ENCODE assay signal across 12 mouse cellular contexts in genomic region chr3:21891819-21892480, GRCm38 (mm10).
DNase-seq lines count a peak whose midpoint lies in the region; ATAC-seq and TF ChIP-seq lines count a peak whose summit lies in the region.
"Had no signal": no experiment of that assay in that cellular context is flagged by ENCODE, and none has a peak within 500 bp of the region (broad histone marks: within the 10 kb centered on the region; RNA-seq: fewer than 3 reads in every experiment).

No protein-coding gene starts in this region.

- no peak for TF ChIP-seq CTCF in lung, embryonic 14.5 days (IDR thresholded peaks at IDR 0.05; ENCODE audit: low read depth)

- DNase-seq in lung, embryonic 14.5 days, result peak; percentile 26
- DNase-seq in lung, postnatal 10 days, result no peak
- DNase-seq in forebrain, embryonic 14.5 days (ENCODE audit: low spot score), result peak; percentile 65
- DNase-seq in c-Kit-positive CD71-positive TER-119-positive erythroid progenitor cells, embryonic 14.5 days (ENCODE audit: low spot score), result no peak
- DNase-seq in cerebellum, adult 9-10 months, result no peak
- DNase-seq in left cerebral cortex, postnatal 14 days (ENCODE audit: low spot score in 2 of 2), result no peak
- no peak for DNase-seq in lung, adult 18-20 months
- DNase-seq: gastrocnemius, postnatal 14 days; kidney, adult 18-20 months had no signal

- H3K9me3 ChIP-seq in lung, embryonic 14.5 days (ENCODE audit: low read depth, low read length), result no peaks in the 10 kb centered on the region
- H3K9me3 ChIP-seq in forebrain, embryonic 14.5 days (replicated peaks; ENCODE audit: control insufficient read depth, low read length), result no peaks in the 10 kb centered on the region
- no peaks in the 10 kb centered on the region for H3K9me3 ChIP-seq in midbrain, embryonic 12.5 days
- H3K9me3 ChIP-seq: embryonic facial prominence, embryonic 12.5 days; liver, embryonic 12.5 days had no signal

- WGBS in lung, embryonic 14.5 days, result 42% methylated on average over 7 of the region's 7 CpGs
- 5% methylated on average over 7 of the region's 7 CpGs for WGBS in forebrain, embryonic 14.5 days
- 8% methylated on average over 7 of the region's 7 CpGs for WGBS in midbrain, embryonic 12.5 days

- H3K9ac ChIP-seq in lung, embryonic 14.5 days, result no peak overlapping the region
- H3K9ac ChIP-seq in forebrain, embryonic 14.5 days (ENCODE audit: low read length), result no peak overlapping the region
- H3K9ac ChIP-seq in midbrain, embryonic 12.5 days (replicated peaks), result no peak overlapping the region
- H3K9ac ChIP-seq: embryonic facial prominence, embryonic 12.5 days; liver, embryonic 12.5 days had no signal

- intact Hi-C loops in left cerebral cortex, postnatal 14 days (cut with DNase I), result no loop called here

- H3K4me3 ChIP-seq in lung, embryonic 14.5 days (ENCODE audit: low read depth, low read length), result no peak overlapping the region
- no peak overlapping the region for H3K4me3 ChIP-seq in forebrain, embryonic 14.5 days (ENCODE audit: low read depth, low read length)
- H3K4me3 ChIP-seq in midbrain, embryonic 12.5 days, result no peak overlapping the region
- H3K4me3 ChIP-seq: embryonic facial prominence, embryonic 12.5 days; liver, embryonic 12.5 days had no signal

- no peaks in the 10 kb centered on the region for H3K4me1 ChIP-seq in lung, embryonic 14.5 days (ENCODE audit: insufficient read depth)
- H3K4me1 ChIP-seq in forebrain, embryonic 14.5 days (ENCODE audit: control insufficient read depth, insufficient read depth, low read length), result peaks cover 6% of the 10 kb centered on the region; the same call in 1 of the 2 replicates
- peaks cover 12% of the 10 kb centered on the region for H3K4me1 ChIP-seq in midbrain, embryonic 12.5 days
- H3K4me1 ChIP-seq: liver, embryonic 12.5 days had no signal

- no peak for ATAC-seq in lung, embryonic 14.5 days (ENCODE audit: insufficient read depth)
- ATAC-seq in forebrain, embryonic 14.5 days, result peak; percentile 52; the same call in 1 of the 2 replicates
- ATAC-seq in midbrain, embryonic 12.5 days (ENCODE audit: low FRiP score, low read depth), result peak; percentile 86
- ATAC-seq: liver, embryonic 12.5 days had no signal

- H3K4me2 ChIP-seq in lung, embryonic 14.5 days, result no peak overlapping the region
- no peak overlapping the region for H3K4me2 ChIP-seq in forebrain, embryonic 14.5 days (ENCODE audit: low read length)
- peak overlapping the region; percentile 23 for H3K4me2 ChIP-seq in midbrain, embryonic 12.5 days (replicated peaks)
- H3K4me2 ChIP-seq: embryonic facial prominence, embryonic 12.5 days; liver, embryonic 12.5 days had no signal

- H3K36me3 ChIP-seq in lung, embryonic 14.5 days (ENCODE audit: insufficient read depth), result no peaks in the 10 kb centered on the region
- H3K36me3 ChIP-seq in forebrain, embryonic 14.5 days (ENCODE audit: control insufficient read depth, insufficient read depth, low read length), result no peaks in the 10 kb centered on the region
- no peaks in the 10 kb centered on the region for H3K36me3 ChIP-seq in midbrain, embryonic 12.5 days
- H3K36me3 ChIP-seq: embryonic facial prominence, embryonic 12.5 days; liver, embryonic 12.5 days had no signal

- H3K27ac ChIP-seq in lung, embryonic 14.5 days (ENCODE audit: low read depth), result no peak overlapping the region
- H3K27ac ChIP-seq in forebrain, embryonic 14.5 days (ENCODE audit: low read depth, low read length), result peak overlapping the region; percentile 59; the same call in 1 of the 2 replicates
- H3K27ac ChIP-seq in midbrain, embryonic 12.5 days (replicated peaks), result peak overlapping the region; percentile 76
- H3K27ac ChIP-seq: embryonic facial prominence, embryonic 12.5 days; liver, embryonic 12.5 days had no signal

- no peaks in the 10 kb centered on the region for H3K27me3 ChIP-seq in lung, embryonic 14.5 days (ENCODE audit: insufficient read depth, low read length)
- no peaks in the 10 kb centered on the region for H3K27me3 ChIP-seq in forebrain, embryonic 14.5 days (replicated peaks; ENCODE audit: control insufficient read depth, insufficient read depth, low read length)
- no peaks in the 10 kb centered on the region for H3K27me3 ChIP-seq in midbrain, embryonic 12.5 days
- H3K27me3 ChIP-seq: embryonic facial prominence, embryonic 12.5 days; liver, embryonic 12.5 days had no signal

Comparison
In these comparisons a context has a peak if more than half of its experiments do, and no peak if none do; other contexts are left out.
1. DNase-seq: peak in lung, embryonic 14.5 days (single experiment) and forebrain, embryonic 14.5 days (single experiment); none in lung, postnatal 10 days (single experiment), c-Kit-positive CD71-positive TER-119-positive erythroid progenitor cells, embryonic 14.5 days (single experiment), cerebellum, adult 9-10 months (single experiment), left cerebral cortex, postnatal 14 days (0 of 2) and lung, adult 18-20 months (0 of 2).